ENCODE assay signal across 17 mouse cellular contexts in genomic region chrX:130187891-130188290, GRCm38 (mm10).
"Had no signal": no experiment of that assay in that cellular context is flagged by ENCODE, and none has a peak within 500 bp of the region (broad histone marks: within the 10 kb centered on the region; RNA-seq: fewer than 3 reads in every experiment).

No protein-coding gene starts in this region.

- H3K4me3 ChIP-seq: limb, embryonic 10.5 days; limb, embryonic 13.5 days; liver, embryonic 12.5 days; liver, embryonic 15.5 days; lung, embryonic 15.5 days; midbrain, embryonic 12.5 days; myocyte had no signal

- H3K9ac ChIP-seq: limb, embryonic 13.5 days; liver, embryonic 12.5 days; liver, embryonic 15.5 days; lung, embryonic 15.5 days; midbrain, embryonic 12.5 days had no signal

- DNase-seq: kidney, adult 9 months; kidney, postnatal 14 days; kidney, postnatal 4 days; liver; lung, adult 18-20 months; lung, postnatal 14 days; lung, postnatal 4 days; thymus, adult 18-20 months; thymus, postnatal 36 days had no signal

- H3K27me3 ChIP-seq: limb, embryonic 13.5 days; liver, embryonic 12.5 days; liver, embryonic 15.5 days; lung, embryonic 15.5 days; midbrain, embryonic 12.5 days had no signal

- H3K4me2 ChIP-seq: limb, embryonic 13.5 days; liver, embryonic 12.5 days; liver, embryonic 15.5 days; lung, embryonic 15.5 days; midbrain, embryonic 12.5 days had no signal

- H3K9me3 ChIP-seq: limb, embryonic 10.5 days; limb, embryonic 13.5 days; liver, embryonic 12.5 days; liver, embryonic 15.5 days; lung, embryonic 15.5 days; midbrain, embryonic 12.5 days had no signal

- H3K4me1 ChIP-seq: limb, embryonic 10.5 days; limb, embryonic 13.5 days; liver, embryonic 12.5 days; liver, embryonic 15.5 days; lung, embryonic 15.5 days; midbrain, embryonic 12.5 days had no signal

- H3K27ac ChIP-seq: limb, embryonic 10.5 days; limb, embryonic 13.5 days; liver, embryonic 12.5 days; liver, embryonic 15.5 days; lung, embryonic 15.5 days; midbrain, embryonic 12.5 days had no signal

- ATAC-seq: liver, embryonic 12.5 days; midbrain, embryonic 16.5 days had no signal

- H3K36me3 ChIP-seq: limb, embryonic 10.5 days; limb, embryonic 13.5 days; liver, embryonic 12.5 days; liver, embryonic 15.5 days; lung, embryonic 15.5 days; midbrain, embryonic 12.5 days had no signal
